Mouse (Mus musculus): ENCODE results near the gene Mrgprb5.
"Not testable (repeated sequence)": the region's sequence is repeated elsewhere in the genome, so short reads cannot be mapped to it uniquely, and the experiment has no call there.

Mrgprb5 gene

DNA sequence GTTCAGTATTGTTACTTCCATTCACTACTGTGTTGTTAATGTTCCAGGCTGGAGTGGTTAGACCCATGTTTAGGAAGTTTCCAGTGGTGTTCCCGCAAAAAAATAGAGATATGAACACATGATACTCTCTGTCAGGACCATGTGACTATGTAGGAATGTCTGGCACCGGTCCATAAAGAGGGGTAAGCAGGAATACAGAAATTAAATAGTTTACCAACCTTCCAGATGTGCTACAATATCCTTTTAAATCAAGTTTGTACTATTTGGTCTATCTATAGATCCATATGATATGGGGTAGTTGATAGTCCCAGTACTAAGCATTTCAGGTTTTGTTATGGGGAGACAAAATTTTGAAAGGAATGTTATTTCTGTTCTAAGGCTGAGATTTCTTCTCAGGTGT is at the start of gene Mrgprb5:
Mrgprb5 (minus strand) TSS at position 101 of the 400 bp plus-strand sequence.
- no peak for ATAC-seq (ENCODE audit: low TSS enrichment)

DNA sequence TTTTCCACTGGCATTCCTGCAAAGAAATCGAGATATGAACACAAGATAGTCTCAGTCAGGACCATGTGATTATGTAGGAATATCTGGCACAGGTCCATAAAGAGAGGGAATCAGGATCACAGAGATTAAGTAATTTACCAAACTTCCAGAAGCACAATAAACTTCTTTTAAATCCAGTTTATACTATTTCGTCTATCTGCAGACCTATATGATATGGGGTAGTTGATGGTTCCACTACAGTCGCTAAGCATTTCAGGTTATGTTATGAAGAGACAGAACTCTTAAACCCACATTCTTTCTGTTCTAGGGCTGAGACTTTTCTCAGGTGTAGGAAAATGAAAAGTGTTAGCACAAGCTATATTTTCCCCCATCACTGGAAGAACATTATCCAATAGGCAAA is 30.4 kb upstream of the Mrgprb5 start, which contains the start of gene Mrgprb4:
Mrgprb4 (minus strand) TSS at position 101 of the 400 bp plus-strand sequence.
- no peak for ATAC-seq (ENCODE audit: low TSS enrichment)

DNA sequence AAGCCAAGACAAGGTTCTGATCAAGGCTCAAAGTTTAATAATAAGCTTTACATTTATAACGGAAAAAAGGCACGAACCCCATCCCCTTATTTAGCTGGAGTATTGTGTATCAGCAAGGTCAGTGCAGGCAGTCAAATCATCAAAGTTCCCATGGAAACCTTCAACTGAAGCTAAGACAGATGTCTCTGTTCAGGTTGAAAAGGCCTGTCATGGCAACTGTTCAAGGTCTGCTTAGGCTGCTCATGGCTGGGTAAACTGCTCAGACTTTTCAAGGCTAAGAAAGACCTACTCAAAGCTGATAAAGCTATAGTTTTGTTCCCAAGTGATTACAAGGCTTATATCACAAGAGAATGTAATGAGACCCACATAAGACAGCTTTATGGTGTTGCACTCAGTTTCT is 1.3 kb downstream of the Mrgprb5 start:
- ATAC-seq (ENCODE audit: low TSS enrichment) = no peak

DNA sequence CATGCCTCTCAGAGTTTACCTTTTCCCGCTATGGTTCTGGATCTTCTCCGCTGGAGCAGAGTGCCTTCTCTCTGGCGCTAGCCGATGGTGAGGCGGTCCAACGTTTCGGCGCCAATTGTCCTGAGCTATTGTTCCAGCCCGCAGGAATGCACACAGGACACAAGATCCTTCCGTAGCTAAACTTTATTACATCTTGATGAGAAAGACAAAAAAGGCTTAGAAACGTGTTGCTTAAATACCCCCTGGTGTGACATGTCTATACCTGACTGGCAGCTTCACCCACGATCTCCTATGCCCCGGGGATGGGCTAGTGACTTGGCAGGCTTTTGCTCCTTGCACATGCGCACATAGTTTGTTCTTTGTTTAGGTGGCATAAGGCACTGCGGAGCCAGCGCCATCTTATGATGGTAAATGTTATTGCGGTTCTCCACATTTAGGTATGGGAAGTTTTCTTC is 30.5 kb downstream of the Mrgprb5 start:
- ATAC-seq (ENCODE audit: low TSS enrichment) = peak; percentile 78

DNA sequence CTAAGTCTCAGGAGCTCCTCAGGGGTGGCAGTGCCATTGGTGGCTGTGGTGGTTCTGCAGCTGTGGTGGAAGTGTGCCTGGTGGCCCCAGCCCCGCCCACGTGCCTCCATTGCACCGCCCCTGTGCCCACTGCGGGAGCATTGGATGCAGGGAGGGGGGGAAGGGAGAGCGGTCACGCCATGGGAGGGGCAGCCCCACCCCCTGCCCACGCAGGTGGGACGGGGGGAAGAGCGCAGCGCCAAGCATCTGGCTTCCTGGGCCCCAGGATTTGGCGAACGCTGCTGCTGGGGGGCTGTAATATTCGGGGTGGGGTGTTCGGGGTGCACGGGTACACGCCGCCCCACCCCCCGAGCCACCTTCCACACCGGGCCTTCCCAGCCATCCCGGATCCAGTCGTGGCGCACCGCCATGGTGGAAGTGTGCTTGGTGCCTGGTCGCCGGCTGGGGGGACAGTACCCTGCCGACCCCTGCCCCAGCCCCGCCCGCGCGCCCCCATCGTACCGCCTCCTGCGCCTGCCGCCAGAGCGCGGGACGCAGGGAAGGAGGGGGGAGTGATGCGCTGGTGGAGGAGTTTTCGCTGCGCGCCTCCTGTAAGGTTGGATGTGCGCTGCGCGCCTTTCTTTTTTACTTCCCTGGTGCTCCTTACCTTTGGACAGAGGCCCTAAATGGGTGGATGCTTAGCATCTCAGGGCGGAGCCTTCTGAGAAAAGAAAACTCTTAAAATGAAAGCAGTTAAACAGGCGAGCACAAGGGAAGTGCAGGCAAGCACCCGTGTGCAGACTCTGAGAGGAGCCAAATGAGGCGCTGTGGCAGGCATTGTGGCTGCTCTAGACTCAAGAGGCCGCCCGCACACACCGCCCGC is 31.4 kb downstream of the Mrgprb5 start:
- ATAC-seq (ENCODE audit: low TSS enrichment) = peak; percentile 98

DNA sequence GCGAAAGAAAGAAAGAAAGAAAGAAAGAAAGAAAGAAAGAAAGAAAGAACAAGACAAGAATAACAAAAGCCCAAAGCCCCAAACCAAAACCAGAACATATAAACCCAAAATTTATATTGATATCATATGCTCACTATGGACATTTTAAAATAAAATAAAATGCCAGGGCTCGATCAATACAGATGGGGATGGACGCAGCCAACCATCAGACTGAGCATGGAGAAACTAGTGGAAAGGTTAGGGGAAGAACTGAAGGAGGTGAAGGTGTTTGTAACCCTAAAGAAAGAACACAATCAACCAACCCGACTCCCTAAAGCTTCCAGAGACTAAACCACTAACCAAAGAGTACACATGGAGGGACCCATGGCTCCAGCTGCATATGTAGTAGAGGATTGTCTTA is 36.1 kb downstream of the Mrgprb5 start:
- no peak for ATAC-seq (ENCODE audit: low TSS enrichment)

DNA sequence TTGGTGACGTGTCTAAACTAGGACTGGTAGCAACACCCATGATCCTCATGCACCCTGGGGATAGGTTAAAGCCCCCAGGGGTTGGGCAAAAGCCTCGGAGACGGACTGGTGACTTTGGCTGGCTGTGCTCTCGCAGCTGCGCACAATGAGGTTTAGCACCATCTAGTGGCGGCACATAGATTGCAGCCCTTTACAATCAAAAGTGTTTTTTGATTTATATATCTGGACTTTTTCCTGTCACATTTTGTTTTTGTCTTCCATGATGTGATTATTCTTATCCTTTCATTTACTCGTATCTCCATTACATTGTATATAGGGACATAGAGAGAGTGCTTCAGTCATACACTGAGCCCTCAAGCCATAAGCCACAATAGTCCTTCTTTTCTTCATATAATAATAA is 36.6 kb downstream of the Mrgprb5 start:
- not testable (repeated sequence) for ATAC-seq (ENCODE audit: low TSS enrichment)

DNA sequence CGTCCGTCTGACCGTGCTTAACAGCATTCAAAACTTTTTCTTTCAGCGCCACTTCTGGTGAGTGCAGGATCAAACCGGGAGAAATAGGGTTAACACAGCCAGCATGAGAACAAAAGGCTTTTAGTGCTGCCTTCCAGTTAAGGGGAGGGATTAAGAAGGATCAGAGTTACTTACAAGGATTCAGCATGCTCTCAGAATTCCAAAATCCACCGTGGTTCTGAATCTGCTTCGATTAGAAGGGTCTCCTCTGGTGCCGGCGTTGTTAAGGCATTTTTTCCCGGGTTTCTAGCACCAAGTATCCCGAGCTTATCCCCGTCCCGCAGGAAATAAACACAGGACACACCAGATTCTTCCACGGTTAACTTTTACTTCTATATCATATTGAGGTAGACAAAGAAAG is 37.0 kb downstream of the Mrgprb5 start:
- not testable (repeated sequence) for ATAC-seq (ENCODE audit: low TSS enrichment)

DNA sequence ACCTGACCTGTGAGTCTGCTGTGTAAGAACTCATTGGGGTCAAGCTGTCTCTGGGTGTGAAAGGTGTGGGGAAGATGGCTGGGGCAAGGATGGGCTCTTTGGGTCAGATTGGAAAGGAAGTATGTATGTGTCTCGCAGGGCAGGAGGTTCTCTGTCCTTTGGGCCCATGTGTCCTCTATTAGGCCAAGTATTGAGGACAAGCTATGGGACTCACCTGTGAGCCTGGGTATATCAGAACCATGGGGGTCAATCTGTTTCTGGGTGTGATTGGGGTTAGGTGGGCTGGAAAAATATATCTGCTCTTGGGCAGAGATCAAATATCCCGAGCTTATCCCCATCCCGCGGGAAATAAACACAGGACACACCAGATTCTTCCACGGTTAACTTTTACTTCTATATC is 45.0 kb downstream of the Mrgprb5 start:
- no peak for ATAC-seq (ENCODE audit: low TSS enrichment)

Data from frontal cortex, adult (tissue).